Mouse (Mus musculus) embryo, embryonic 10.5 days (tissue): ENCODE data around the gene Sema5a.

Experiments used
- DNase-seq: peaks from one replicate; pipeline ENCODE4 v3.0.0-alpha.2; 2015; ENCODE audit warnings: low spot score

Sema5a gene

DNA sequence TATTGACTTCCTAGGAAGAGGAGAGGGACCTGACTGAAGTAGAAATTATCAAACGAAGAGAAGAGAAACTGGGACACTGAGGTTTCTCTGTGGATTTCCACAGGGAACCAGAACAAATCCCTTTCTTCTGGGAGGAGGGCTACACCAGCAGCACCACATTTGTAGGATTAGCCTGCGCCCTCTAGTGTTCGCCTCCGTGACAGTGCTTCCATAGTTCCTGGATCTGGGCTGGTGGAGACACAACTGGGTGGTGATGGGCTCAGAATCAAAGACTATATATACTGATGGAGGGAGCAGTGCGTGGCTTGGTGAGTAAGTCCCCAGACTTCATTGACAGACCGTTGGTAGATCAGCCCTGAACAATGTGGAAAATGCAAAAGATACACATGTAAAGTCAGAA is 193.0 kb downstream of the Sema5a start:
- peak; percentile 84 for DNase-seq

DNA sequence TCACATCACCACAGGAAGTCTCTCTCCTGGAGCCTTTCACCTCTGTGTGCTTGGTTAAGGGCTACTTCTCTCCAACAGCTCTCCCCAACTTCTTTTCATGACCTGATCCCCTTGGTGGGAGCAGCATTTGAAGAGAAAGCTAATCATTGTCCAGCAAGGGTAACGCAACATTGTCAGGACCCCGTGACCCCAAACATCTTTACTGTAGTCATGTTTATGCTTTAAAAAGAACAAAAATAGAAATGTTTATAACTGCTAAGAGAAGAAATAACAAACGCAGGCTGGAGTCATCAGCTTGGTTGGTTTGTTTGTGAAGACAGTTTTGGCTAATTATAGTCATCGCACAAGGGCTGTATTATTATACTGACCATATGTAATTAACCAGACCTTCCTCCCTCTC is 198.1 kb downstream of the Sema5a start:
- no peak for DNase-seq

DNA sequence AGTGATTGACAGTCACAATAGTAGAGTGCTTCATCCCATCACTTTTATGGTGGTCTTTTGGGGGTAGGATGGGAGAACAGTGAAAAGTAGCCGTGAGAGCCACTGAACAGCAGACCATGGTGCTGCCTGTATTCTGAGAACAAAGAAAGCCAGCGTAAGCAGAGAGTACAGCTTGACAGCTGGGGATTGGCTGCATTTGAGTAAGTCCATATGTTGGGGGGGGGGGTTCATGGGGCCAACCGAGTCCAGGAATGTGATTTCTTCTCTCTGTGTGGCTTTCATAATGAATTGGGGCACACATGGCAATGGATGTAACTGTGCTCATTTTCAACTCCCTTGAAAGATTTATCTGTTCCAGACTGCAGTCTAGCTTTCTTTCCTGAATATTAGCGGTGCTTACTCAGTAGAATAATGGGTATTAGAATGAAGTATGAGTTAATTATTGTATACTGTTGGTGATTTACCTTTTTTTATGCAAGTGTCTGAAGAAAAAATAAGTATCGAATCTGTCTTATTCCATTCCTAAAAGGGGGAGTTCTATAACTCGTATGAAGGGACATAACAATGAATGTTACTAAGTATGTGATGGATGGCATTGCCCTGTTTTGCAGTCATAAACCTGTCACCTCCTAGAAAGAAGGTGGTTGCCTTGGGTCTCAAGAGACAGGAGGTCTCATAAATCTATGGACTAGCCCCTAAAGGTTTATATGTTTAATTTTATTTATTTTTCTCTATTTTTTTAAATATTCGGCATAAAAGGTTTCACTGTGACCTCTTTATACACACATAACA is 203.1 kb downstream of the Sema5a start:
- peak; percentile 65 for DNase-seq

DNA sequence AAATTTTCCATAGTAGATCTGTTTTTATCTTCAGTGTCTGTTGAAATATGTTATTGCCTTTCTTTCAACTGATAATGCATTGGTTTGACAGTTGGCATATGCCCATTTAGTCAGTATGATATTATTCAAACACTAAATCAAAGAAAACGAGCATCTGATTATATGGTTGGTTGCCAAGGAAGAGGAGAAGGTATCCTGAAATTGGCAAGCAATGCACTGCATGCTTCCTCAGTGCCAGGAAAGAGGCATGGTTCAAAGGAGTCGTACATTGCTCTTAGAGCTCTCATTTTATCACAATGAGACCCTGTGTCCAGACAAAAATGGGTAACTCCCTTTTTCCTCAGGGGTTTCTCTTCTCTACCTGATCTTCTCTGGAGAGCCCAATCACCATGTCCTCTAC is 214.4 kb downstream of the Sema5a start:
- no peak for DNase-seq

DNA sequence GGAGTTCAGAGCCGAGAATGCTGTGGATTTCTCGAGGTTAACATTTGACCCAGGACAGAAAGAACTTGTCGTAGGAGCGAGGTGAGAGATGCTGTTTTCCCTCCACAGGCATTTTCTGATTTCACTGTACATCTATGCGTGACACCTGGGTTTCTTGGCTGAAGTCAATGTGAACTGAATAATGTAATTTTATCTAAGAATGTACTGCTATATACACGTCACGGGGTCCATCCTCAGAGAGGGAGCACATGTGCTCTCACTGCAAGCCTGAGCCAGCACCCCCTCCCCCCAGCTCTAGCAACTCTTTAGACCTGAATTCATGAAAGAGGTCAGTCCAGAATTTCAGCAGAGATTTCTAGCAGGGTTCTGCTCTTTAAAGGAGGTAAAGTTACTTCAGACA is 215.6 kb downstream of the Sema5a start:
- DNase-seq: no peak

DNA sequence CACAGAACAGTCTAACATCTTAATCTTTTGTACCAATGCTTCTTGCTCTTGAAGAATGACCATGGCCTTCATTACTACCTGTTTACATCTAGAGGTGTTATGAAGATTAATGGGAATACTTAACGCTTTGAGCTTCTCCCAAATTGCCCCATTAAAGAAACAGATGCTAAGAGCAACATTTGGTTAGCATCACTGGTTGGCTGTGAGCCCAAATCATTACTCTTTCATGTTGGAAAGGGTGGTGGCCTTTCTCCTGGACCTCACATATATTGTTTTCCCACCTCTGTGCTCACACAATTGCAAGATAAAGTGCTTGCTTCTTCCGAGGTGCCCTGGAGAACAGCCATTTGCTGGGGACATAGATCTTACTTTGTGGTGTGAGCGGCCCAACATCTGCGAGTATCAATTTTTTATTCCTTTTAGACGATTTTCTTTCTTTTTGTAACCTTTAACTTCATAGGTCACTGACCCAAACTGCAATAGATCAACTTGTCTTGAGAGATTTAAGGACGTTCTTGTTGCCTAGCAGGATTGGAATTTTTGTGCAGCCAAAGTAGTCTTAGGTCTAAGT is 227.0 kb downstream of the Sema5a start:
- peak; percentile 57 for DNase-seq

DNA sequence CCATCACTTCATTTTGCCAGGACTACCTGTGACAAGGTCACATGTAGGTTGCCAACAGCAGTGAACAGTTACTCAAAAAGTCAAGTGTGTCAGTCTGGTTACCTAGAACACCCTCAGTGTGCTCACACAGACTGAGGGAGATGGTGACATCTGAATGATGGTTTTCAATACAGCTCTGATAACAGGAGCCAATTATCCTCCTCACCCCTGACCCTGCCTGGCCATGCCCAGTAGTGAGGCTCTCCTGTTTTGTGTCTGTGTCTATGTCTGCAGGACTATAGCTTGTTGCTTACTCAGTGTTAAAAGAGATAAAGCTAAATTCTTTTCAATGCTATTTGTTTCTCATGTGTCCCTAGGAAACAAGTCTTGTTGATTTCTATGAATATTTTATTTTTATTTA is 236.1 kb downstream of the Sema5a start:
- DNase-seq: no peak

DNA sequence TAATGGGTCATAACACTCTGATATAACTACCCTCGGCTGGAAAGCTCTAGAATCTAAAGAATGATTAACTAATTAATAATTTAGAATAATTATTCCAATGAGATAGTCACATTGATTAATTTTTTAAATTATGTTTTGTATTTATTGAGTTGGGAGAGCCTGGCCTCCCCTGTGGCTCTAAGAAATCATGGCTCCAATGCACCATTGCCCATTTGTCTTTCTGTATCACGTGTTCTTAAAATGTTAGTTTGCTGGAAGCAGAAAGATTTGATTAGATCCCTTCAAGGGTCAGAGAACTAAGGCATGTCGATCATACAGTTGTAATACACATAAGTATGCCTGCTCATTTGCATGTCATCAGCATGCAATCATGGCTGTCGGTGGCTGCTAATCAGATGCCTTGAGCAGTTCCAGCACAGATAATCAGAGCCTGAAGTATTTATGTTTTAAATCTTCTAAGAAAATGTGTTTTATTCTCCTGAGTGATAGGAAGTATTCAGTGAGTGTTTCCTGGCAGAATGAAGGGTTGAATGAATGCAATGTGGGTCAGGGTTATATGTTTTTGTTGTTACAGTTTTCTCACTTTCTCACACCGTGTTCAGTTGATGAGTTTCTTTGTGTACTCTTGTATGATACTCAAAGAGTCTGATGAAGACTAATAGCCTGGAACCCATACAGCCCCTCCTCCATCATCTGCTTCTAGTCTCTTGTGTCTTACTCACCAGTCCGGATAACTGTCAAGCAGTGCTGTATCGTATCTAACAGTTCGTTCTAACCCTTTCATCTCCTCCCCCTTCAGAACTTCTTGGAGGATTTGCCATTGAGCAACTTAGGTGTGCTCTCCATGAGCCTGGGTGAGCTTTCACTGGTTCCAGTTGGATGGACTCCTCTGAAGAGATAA is 240.7 kb downstream of the Sema5a start:
- no peak for DNase-seq

DNA sequence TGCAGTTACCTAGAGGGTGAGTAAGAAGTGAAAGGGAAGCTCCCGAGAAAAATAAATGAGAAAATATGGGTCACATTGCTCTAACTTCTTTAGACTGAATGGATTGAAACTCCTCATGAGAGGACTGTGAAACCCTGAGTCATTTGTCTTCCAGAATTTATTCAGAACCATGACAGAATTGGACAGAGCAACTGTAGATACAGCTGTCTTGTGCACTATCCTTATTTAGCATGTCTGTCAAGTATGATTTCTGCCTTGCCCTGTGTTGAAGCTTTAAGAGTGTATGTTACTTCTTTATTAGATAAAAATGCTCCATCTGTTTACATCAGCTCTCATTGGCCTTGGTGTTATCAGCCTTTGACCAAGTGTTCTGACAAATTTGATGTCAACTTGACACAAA is 243.4 kb downstream of the Sema5a start:
- no peak for DNase-seq

DNA sequence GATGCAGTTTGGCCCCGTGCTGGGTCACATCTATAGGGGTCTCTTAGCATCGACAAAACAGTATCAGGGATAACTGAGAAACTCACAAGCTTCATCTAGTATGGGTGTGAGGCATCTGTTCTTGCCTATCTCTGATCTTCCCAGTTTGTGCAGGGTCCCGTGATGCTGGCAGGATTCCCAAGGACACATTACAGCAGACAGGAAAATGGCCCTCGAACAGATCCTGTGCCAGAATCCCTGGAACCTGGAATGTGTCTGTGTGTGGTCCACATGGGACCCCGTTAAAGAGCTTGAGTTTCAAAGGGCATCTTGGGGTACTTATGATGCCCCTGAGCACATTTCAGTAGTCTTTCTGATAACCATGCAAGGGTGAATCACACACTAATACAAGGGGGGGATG is 249.6 kb downstream of the Sema5a start:
- DNase-seq: no peak

DNA sequence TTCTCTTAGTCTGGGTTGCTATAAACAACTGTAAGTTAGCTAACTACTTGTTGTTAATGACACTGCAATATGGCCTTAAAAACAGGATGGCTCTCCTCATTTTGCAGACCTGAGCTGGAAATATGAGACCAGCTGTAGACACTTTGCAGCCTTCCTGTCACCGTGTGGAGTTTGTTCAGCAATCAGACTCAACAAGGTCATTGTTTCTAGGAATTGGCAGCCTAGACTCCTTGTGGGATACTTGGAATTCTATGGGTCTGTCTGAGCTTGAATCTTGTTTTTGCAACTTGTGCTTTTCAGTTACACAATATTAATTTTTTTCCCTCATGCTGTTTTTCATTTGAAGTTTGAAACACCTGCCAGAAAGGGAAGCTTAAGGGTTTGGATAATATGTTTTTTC is 250.3 kb downstream of the Sema5a start:
- DNase-seq: no peak

DNA sequence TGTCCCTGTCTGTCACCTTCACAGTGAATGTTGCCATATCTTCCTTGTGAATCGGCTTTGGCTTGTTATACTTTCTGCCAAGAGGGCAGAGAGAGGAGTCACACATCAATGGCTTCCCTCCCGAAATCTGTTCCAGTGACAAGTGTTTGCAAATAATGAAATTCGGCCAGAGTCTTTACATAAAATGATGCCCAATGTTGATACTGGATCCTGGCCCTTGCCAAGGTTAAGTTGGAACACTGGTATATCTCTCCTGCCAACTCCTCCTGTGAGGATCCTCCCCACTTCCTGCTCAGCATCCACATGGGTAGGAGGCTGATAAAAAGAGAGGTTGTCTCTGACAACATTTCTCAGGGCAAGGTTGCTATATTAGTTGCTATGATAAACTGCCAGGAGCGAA is 252.3 kb downstream of the Sema5a start:
- DNase-seq: no peak

DNA sequence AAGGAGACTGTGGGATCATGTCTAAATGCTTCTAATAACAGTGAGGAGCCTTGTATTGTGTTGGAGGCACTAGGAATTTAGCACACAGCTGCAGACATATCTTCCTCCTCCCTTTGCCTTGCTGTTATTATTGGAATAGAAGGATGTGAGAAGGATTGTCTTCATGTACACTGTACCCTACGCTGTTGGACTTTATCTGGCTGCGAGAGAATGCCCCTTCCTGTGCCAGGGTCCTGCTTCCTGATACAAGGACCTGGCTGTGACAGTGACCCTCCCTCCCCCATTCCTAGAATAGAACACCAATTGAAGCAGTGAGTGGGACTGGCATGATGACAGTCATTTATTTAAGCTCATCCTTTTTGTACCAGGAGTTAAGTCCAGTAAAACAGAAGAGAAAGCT is 261.3 kb downstream of the Sema5a start:
- DNase-seq: no peak

DNA sequence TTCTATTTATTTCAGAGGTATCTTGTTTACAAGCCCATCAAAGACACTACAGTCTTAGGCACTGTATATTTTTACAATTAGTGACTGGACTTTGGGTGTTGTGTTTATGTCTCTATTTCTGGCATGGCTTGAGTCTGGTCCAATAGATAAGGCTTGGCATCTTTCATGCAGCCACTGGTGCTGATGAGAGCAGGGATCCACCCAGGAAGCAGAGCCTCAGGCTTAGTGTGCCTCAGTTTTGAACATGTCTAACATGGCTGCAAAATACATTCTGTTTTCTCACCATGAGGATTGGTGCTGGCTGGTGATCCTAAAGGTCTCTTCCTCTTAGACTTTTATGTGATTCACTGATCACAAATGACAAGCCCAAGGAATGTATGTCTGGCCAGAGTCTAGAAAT is 263.7 kb downstream of the Sema5a start:
- no peak for DNase-seq

DNA sequence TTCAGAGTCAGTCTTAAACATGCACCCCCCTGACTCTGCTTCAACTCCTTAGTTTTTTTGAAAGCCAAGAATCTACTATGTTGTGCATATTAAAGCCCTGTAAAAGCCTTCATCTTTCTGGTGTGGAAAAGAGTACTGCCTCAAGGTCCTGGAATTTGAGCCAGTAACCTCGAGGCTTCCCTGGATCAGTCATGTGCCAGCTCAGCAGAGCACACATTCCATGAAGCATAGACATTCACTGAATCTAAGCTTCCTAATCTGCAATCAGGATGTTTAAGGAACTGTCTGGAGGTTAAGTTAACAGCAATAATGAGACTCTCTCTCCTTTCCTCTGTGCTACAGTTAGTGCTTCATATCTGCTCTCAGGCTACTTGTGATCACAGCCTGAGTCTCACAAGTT is 270.3 kb downstream of the Sema5a start:
- no peak for DNase-seq

DNA sequence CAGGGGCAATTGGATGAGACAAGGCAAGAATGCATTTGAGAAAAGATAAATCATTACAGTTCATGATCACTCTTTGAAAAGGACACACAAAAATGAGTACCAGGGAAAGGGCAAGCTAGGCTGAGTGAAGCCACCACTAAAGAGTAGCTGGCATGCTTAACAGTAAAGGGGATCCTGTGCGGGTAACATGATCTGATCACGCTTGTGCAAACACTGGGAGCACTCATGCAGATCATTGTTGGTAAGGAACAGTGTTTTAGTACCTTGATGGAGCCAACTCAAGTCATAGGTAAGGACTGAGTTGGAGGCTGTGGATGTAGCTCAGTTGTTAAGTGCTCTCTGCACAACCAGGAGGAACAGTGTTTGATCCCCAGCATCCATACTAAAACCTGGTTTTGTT is 273.3 kb downstream of the Sema5a start:
- no peak for DNase-seq

DNA sequence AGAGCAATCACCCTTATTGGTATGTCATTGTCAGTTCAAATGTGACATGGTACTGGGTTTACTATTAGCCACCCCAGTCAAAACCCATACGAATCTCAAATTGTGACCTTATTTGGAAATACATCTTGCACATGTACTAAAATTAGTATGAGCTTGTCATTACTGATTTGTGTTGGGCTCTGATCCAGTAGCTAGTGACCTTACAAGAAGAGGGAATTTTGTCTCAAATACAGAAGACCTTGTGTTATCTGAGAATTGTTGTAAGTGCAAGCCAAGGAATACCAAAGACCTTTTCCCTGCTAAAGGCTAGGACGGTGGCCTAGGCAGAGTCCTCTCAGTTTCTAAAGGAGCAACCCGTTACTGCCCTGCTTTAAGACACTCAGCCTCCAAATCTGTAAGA is 287.9 kb downstream of the Sema5a start:
- no peak for DNase-seq

DNA sequence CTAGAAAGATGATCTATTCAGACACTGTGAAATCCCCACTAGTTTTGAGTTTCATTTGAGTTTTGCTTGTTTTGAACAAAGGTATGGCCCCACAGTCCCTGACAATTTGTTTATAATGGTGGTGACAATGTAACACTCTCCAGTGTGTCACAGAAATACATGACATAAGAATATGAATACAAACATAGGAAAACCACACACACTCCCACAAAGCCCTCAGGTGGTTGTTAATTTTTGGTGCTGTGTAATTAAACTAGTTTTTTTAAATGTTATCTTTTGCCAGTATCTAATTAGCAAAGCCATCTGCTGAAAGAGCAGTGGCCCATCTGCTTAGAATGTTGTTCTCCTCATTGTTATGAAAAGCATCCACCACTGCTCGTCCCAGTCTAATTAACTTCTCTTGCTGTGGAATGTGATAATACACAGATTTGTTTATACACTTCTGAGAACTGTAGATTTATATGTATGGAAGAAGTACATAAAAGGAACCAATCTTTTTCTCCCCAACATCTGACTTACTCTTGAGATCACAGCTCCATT is 289.0 kb downstream of the Sema5a start:
- no peak for DNase-seq

DNA sequence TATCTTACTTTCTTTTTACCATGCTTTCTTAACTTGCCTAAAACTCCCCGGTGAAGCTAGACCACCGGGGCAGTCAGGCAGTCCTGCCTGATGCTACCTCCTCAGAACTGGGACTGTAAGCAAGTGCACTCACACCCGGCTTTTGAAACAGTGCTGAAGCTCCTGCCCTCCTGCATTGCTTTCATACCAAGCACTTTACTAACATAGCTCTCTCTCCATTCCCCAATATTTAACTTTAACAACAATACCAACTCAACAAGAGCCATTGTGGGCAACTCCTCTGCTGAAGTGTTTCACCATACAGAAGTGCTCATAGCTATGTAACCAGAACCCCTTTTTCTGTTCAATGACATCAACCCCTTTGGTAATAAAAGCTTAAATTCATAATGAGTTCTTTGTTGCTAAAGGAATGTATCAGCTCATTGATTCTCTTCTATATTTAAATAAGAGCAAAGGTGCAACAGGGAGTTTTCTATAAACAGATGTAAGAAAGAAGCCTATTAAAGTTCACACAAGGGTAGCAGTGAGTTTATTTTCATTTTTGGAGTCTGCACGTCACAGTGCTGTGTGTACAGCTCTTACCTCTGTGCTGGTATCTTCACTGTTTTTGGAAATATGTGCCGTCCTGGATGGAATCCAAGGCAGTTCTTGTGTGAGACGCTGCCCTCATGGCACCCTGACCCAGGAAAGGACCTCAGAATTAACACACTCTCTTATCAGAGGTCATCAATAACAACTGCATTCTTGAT is 292.3 kb downstream of the Sema5a start:
- no peak for DNase-seq

DNA sequence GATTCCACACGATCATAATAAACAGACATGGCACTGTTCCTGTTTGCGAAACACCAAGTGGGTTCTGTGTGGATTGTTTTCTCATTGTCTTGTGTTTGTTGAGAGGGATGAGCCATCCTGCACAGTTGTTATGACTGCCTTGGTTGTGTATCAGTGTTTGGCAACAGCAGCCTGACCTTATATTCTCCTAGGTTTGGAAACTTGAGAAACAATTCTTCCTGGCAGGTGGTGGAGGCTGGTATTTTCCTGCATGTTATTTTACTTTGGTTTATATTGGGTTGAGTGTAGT is 292.8 kb downstream of the Sema5a start:
- no peak for DNase-seq

DNA sequence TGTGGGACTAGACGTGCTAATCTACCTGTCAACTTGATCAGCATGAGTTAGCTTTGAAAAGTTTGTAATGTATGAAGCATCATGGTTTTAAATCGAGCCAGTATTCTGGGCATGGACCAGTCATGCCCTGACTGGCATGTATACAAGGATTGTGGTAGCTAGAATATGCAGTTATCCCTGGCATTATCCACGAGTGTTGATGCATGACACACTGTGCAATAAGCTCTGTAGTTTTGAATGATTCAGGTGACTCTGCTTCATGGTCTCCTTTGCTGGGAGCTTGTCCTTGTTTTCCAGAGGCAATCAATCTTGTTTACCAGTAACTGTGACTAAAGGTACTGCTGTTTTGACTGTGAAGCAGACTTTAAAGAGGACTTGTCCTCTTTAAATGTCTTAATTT is 293.5 kb downstream of the Sema5a start:
- no peak for DNase-seq

DNA sequence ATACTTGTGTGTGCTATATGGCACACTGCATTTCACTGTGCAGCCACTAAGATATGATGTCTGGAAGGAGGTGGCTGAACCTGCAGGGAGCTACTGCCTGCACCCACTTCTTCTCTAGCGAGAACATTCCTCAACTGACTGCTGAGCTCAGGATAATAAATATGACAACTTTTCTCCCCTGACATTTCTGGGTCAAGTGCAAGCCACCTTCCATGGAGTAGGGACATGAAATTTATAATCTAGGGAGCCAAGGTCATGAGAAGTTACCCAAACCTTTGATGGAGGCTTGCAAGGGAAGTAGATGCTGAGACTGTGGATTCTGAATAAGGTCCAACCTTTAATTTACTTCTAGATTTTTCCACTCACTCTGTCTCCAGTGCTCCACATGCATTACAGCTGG is 298.1 kb downstream of the Sema5a start:
- DNase-seq: no peak
